Mouse (Mus musculus): Measurements from ENCODE around the gene Ntm. TPM values are rescaled to one million over a fixed set of nuclear protein-coding genes. Genes with fewer than 3 reads are reported as not detected.
A peak's percentile ranks its signal among the peaks of the same experiment; 100 is the strongest.

Gene Ntm
- polyA plus RNA-seq, 1 experiment from 2014 or later, result 30.6 TPM

DNA sequence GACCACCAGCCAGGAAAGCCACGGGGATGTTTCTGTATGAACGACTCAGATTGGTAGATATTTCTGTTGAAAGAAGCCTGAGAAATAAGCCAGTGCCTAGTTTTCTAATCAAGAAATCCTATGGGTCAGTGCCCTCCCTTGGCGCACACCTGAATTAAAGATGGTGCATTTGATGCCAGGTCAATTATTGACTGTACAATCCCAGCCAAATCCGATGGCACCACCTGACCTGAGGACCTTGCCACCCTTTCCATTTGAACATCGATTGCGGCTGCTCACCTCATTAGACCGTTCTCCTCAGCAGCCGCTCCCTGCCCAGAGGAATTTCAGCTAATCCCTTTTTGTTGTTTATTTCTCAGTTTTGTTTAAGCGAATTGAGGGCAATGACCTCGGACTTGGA, 483.9 kb downstream of the Ntm start:
- no peak overlapping the region for H3K9ac ChIP-seq (ENCODE audit: low read depth, low read length)
- no peaks in the 10 kb centered on the region for H3K27me3 ChIP-seq (ENCODE audit: control insufficient read depth, insufficient read depth, low read length)
- ATAC-seq (ENCODE audit: low FRiP score), result no peak
- 88% methylated on average over 10 of the region's 10 CpGs for WGBS
- H3K36me3 ChIP-seq (ENCODE audit: control insufficient read depth, insufficient read depth, low read length), result no peaks in the 10 kb centered on the region
- H3K9me3 ChIP-seq (ENCODE audit: control insufficient read depth, low read length), result no peaks in the 10 kb centered on the region
- no peak overlapping the region for H3K27ac ChIP-seq (ENCODE audit: low read depth, low read length)
- no peak overlapping the region for H3K4me3 ChIP-seq (ENCODE audit: low read depth, low read length)
- H3K4me1 ChIP-seq (replicated peaks; ENCODE audit: control insufficient read depth, insufficient read depth, low read length), result no peaks in the 10 kb centered on the region
- no peak overlapping the region for H3K4me2 ChIP-seq (replicated peaks; ENCODE audit: low read depth, low read length)
- no peak for DNase-seq (ENCODE audit: low spot score)

DNA sequence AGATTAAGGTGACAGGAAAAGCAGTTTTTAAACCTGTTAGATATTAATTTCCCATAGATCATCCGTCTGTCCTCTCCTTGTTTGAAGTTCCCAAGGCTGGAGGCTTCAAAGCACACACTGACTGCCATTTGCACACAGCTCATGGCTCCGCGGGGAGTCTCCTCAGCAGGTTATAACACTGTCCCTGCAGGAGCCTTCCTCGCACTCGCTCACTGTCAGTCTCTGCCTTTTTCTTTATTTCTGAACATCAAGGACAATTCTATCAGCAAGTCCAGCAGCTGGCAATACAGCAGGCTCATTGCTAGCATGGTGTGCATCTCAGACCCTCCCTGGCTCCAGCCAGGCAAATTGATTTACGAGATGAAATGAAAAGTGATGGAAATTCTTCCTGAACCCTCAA, 485.7 kb downstream of the Ntm start:
- no peak overlapping the region for H3K4me2 ChIP-seq (replicated peaks; ENCODE audit: low read depth, low read length)
- H3K9ac ChIP-seq (ENCODE audit: low read depth, low read length), result no peak overlapping the region
- H3K27me3 ChIP-seq (ENCODE audit: control insufficient read depth, insufficient read depth, low read length), result no peaks in the 10 kb centered on the region
- H3K36me3 ChIP-seq (ENCODE audit: control insufficient read depth, insufficient read depth, low read length), result no peaks in the 10 kb centered on the region
- H3K9me3 ChIP-seq (ENCODE audit: control insufficient read depth, low read length), result no peaks in the 10 kb centered on the region
- no peak overlapping the region for H3K4me3 ChIP-seq (ENCODE audit: low read depth, low read length)
- no peak overlapping the region for H3K27ac ChIP-seq (ENCODE audit: low read depth, low read length)
- 30% methylated on average over 6 of the region's 6 CpGs for WGBS
- ATAC-seq (ENCODE audit: low FRiP score) (no peak), DNase-seq (ENCODE audit: low spot score) (no peak)
- H3K4me1 ChIP-seq (replicated peaks; ENCODE audit: control insufficient read depth, insufficient read depth, low read length), result no peaks in the 10 kb centered on the region

- Histone ChIP-seq H3K4me1 (replicated peaks; ENCODE audit: control insufficient read depth, insufficient read depth, low read length) (no peaks in the 10 kb centered on the region), H3K36me3 (ENCODE audit: control insufficient read depth, insufficient read depth, low read length) (no peaks in the 10 kb centered on the region), H3K9me3 (ENCODE audit: control insufficient read depth, low read length) (no peaks in the 10 kb centered on the region), H3K4me2 (replicated peaks; ENCODE audit: low read depth, low read length) (no peak overlapping the region), H3K4me3 (ENCODE audit: low read depth, low read length) (no peak overlapping the region), H3K27me3 (ENCODE audit: control insufficient read depth, insufficient read depth, low read length) (no peaks in the 10 kb centered on the region), H3K9ac (ENCODE audit: low read depth, low read length) (no peak overlapping the region), H3K27ac (ENCODE audit: low read depth, low read length) (no peak overlapping the region)
- DNase-seq (ENCODE audit: low spot score), result no peak
- no peak for ATAC-seq (ENCODE audit: low FRiP score)
Observed at GRCm38 (mm10) chr9:29473418-29473817, 489.5 kb downstream of the Ntm start.

- Histone ChIP-seq H3K4me3 (ENCODE audit: low read depth, low read length) (no peak overlapping the region), H3K4me2 (replicated peaks; ENCODE audit: low read depth, low read length) (no peak overlapping the region), H3K9ac (ENCODE audit: low read depth, low read length) (no peak overlapping the region), H3K9me3 (ENCODE audit: control insufficient read depth, low read length) (no peaks in the 10 kb centered on the region), H3K4me1 (replicated peaks; ENCODE audit: control insufficient read depth, insufficient read depth, low read length) (no peaks in the 10 kb centered on the region), H3K27ac (ENCODE audit: low read depth, low read length) (no peak overlapping the region), H3K27me3 (ENCODE audit: control insufficient read depth, insufficient read depth, low read length) (no peaks in the 10 kb centered on the region), H3K36me3 (ENCODE audit: control insufficient read depth, insufficient read depth, low read length) (no peaks in the 10 kb centered on the region)
- no peak for DNase-seq (ENCODE audit: low spot score)
- 64% methylated on average over 4 of the region's 4 CpGs for WGBS
- no peak for ATAC-seq (ENCODE audit: low FRiP score)
Observed at GRCm38 (mm10) chr9:29472226-29472625, 490.7 kb downstream of the Ntm start.

DNA sequence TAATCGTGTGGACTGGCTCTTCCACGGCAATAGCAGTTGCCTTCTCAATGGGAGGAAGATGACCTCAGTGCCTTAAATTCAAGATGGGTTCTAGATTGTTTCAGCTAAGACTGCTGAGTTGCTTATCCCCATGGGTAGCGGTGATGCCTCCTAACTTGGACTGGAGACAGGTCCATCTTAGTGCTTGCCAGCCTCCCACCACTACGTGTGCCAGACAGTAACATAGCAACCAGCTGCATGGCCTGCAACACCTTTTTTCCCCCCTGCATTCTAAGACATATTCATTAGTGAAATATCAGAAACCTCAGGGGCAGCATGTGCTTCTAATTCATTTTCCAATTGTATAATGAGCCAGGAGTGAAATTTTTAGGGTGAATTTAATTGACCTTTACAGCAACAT, 498.2 kb downstream of the Ntm start:
- Histone ChIP-seq H3K27ac (ENCODE audit: low read depth, low read length) (no peak overlapping the region), H3K4me1 (replicated peaks; ENCODE audit: control insufficient read depth, insufficient read depth, low read length) (no peaks in the 10 kb centered on the region), H3K27me3 (ENCODE audit: control insufficient read depth, insufficient read depth, low read length) (no peaks in the 10 kb centered on the region), H3K36me3 (ENCODE audit: control insufficient read depth, insufficient read depth, low read length) (no peaks in the 10 kb centered on the region), H3K9ac (ENCODE audit: low read depth, low read length) (no peak overlapping the region), H3K9me3 (ENCODE audit: control insufficient read depth, low read length) (no peaks in the 10 kb centered on the region), H3K4me2 (replicated peaks; ENCODE audit: low read depth, low read length) (no peak overlapping the region), H3K4me3 (ENCODE audit: low read depth, low read length) (no peak overlapping the region)
- WGBS, result 85% methylated on average over 4 of the region's 4 CpGs
- DNase-seq (ENCODE audit: low spot score) (no peak), ATAC-seq (ENCODE audit: low FRiP score) (no peak)

DNA sequence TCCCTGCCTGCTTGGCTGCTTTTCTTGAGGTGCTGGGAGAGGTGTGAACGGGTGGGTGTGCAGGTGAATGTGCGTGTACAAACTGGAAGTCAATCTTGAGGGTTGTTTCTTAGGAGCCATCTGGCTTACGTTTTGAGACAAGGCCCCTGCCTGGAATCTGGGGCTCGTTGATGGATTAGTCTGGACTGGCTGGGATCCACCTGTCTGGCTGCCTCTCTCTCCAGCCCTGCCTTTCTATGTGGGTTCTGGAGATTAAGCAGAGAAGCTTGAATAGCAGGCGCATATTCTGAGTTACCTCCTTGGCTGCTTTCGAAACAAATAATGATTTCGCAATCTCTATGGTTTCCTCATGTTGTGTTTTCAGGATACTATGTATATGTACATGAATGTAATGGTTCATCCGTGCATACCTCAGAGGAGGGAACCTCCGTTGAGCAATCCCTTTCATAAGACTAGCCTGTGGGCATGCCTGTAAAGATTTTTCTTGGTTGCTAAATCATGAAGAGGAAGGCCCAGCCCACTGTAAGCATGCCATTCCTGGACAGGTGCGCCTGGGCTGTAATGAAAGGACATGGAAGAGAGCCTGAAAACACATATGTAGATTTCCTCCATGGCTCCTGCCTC, 499.9 kb downstream of the Ntm start:
- no peak overlapping the region for H3K9ac ChIP-seq (ENCODE audit: low read depth, low read length)
- H3K27me3 ChIP-seq (ENCODE audit: control insufficient read depth, insufficient read depth, low read length), result no peaks in the 10 kb centered on the region
- no peaks in the 10 kb centered on the region for H3K36me3 ChIP-seq (ENCODE audit: control insufficient read depth, insufficient read depth, low read length)
- no peak for DNase-seq (ENCODE audit: low spot score)
- no peak overlapping the region for H3K4me2 ChIP-seq (replicated peaks; ENCODE audit: low read depth, low read length)
- no peak for ATAC-seq (ENCODE audit: low FRiP score)
- no peaks in the 10 kb centered on the region for H3K9me3 ChIP-seq (ENCODE audit: control insufficient read depth, low read length)
- WGBS, result 83% methylated on average over 10 of the region's 10 CpGs
- H3K4me1 ChIP-seq (replicated peaks; ENCODE audit: control insufficient read depth, insufficient read depth, low read length), result no peaks in the 10 kb centered on the region
- H3K27ac ChIP-seq (ENCODE audit: low read depth, low read length), result no peak overlapping the region
- H3K4me3 ChIP-seq (ENCODE audit: low read depth, low read length), result no peak overlapping the region

DNA sequence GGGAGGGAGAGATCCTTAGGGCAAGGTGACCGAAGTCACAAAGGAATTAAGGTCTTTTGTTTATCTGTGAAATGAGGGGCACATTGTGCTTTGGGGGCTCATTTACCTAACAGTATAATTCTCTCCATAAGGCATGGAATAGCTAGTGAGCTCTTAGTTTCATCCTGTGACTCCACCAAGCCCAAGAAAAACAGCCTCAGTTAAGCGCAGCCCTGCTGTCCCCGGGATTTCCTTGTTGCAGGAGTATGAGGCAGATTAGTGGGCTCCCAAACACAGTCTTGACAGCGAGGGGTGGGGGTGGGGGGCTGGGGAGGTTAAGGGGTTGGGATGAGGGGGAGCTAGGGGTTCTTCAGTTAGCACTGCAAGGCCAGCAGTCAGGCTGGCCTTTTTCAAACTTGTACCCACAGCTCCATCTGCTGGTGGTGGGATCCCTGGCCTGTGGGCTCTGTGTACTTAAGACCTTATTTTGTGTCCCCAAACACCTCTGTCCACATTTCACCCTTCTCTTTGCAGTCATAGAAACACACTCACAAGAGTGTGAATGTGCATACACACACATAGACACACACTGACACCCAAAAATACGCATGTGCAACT, 504.9 kb downstream of the Ntm start:
- ATAC-seq (ENCODE audit: low FRiP score) (peak; percentile 71), DNase-seq (ENCODE audit: low spot score) (peak; percentile 86)
- H3K4me1 ChIP-seq (replicated peaks; ENCODE audit: control insufficient read depth, insufficient read depth, low read length), result no peaks in the 10 kb centered on the region
- no peak overlapping the region for H3K4me3 ChIP-seq (ENCODE audit: low read depth, low read length)
- H3K9me3 ChIP-seq (ENCODE audit: control insufficient read depth, low read length), result no peaks in the 10 kb centered on the region
- H3K4me2 ChIP-seq (replicated peaks; ENCODE audit: low read depth, low read length), result no peak overlapping the region
- 13% methylated on average over 5 of the region's 5 CpGs for WGBS
- H3K27ac ChIP-seq (ENCODE audit: low read depth, low read length), result no peak overlapping the region
- no peaks in the 10 kb centered on the region for H3K27me3 ChIP-seq (ENCODE audit: control insufficient read depth, insufficient read depth, low read length)
- no peak overlapping the region for H3K9ac ChIP-seq (ENCODE audit: low read depth, low read length)
- no peaks in the 10 kb centered on the region for H3K36me3 ChIP-seq (ENCODE audit: control insufficient read depth, insufficient read depth, low read length)

- ATAC-seq (ENCODE audit: low FRiP score) (no peak), DNase-seq (ENCODE audit: low spot score) (no peak)
- Histone ChIP-seq H3K27ac (ENCODE audit: low read depth, low read length) (no peak overlapping the region), H3K9ac (ENCODE audit: low read depth, low read length) (no peak overlapping the region), H3K36me3 (ENCODE audit: control insufficient read depth, insufficient read depth, low read length) (no peaks in the 10 kb centered on the region), H3K4me3 (ENCODE audit: low read depth, low read length) (no peak overlapping the region), H3K9me3 (ENCODE audit: control insufficient read depth, low read length) (no peaks in the 10 kb centered on the region), H3K4me2 (replicated peaks; ENCODE audit: low read depth, low read length) (no peak overlapping the region), H3K27me3 (ENCODE audit: control insufficient read depth, insufficient read depth, low read length) (no peaks in the 10 kb centered on the region), H3K4me1 (replicated peaks; ENCODE audit: control insufficient read depth, insufficient read depth, low read length) (no peaks in the 10 kb centered on the region)
- WGBS, result 85% methylated on average over 7 of the region's 7 CpGs
Observed at GRCm38 (mm10) chr9:29456014-29456413, 506.9 kb downstream of the Ntm start.

DNA sequence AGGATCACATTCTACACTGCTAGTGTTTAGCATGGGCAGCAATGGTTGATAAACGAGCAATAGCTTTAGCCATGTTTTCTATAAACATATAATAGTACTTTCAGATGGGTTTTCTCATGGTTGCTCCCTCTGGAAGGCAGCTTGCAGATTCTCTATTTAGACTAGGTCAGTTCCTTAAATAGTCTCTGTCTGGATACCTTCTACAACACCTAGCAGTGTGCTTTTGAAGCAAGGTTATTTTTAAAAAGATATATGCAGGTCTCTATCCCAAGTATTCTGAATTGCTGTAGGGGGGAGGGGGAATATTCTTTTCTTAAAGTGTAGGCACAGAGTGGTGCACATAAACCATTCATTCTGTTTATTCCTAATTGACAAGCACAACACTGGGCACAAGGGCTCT, 511.7 kb downstream of the Ntm start:
- Histone ChIP-seq H3K9ac (ENCODE audit: low read depth, low read length) (no peak overlapping the region), H3K36me3 (ENCODE audit: control insufficient read depth, insufficient read depth, low read length) (no peaks in the 10 kb centered on the region), H3K4me2 (replicated peaks; ENCODE audit: low read depth, low read length) (no peak overlapping the region), H3K4me3 (ENCODE audit: low read depth, low read length) (no peak overlapping the region), H3K27ac (ENCODE audit: low read depth, low read length) (no peak overlapping the region), H3K9me3 (ENCODE audit: control insufficient read depth, low read length) (no peaks in the 10 kb centered on the region), H3K4me1 (replicated peaks; ENCODE audit: control insufficient read depth, insufficient read depth, low read length) (no peaks in the 10 kb centered on the region), H3K27me3 (ENCODE audit: control insufficient read depth, insufficient read depth, low read length) (no peaks in the 10 kb centered on the region)
- no peak for ATAC-seq (ENCODE audit: low FRiP score)
- DNase-seq (ENCODE audit: low spot score), result no peak
- WGBS, result 83% methylated on average over 1 of the region's 1 CpGs

Data from hindbrain, embryonic 11.5 days (tissue).